In genomic region chr17:72797867-72798266, GRCm38 (mm10) we compare ENCODE assay signal across 9 mouse cellular contexts. TPM values are rescaled to one million over a fixed set of nuclear protein-coding genes. Genes with fewer than 3 reads are reported as not detected.
DNase-seq lines count a peak whose midpoint lies in the region; ATAC-seq and TF ChIP-seq lines count a peak whose summit lies in the region.
"Had no signal": no experiment of that assay in that cellular context is flagged by ENCODE, and none has a peak within 500 bp of the region (broad histone marks: within the 10 kb centered on the region; RNA-seq: fewer than 3 reads in every experiment).

No protein-coding gene starts in this region.

- peak; percentile 52 for DNase-seq in heart, adult 8-10 months (ENCODE audit: low spot score)
- no peak for DNase-seq in heart, adult 11 months
- DNase-seq in CD4-positive helper T cell, adult 2 months (ENCODE audit: low read depth, low spot score), result peak; percentile 45
- DNase-seq in forebrain, embryonic 14.5 days (ENCODE audit: low spot score), result peak; percentile 81
- DNase-seq in gastrocnemius, postnatal 10 days, result no peak

- WGBS in bone marrow, adult 2 months, result 22% methylated on average over 2 of the region's 2 CpGs
- 28% methylated on average over 2 of the region's 2 CpGs for WGBS in forebrain, embryonic 14.5 days
- WGBS in kidney, embryonic 14.5 days, result 14% methylated on average over 2 of the region's 2 CpGs

- no peak overlapping the region for H3K9ac ChIP-seq in forebrain, embryonic 14.5 days (ENCODE audit: low read length)
- H3K9ac ChIP-seq in kidney, embryonic 14.5 days (ENCODE audit: low read depth, low read length), result no peak overlapping the region
- H3K9ac ChIP-seq: limb, embryonic 15.5 days had no signal

- no peak for TF ChIP-seq POLR2A in bone marrow, adult 2 months (IDR thresholded peaks at IDR 0.05; ENCODE audit: borderline replicate concordance, control insufficient read depth, low read depth, low read length)

- H3K27ac ChIP-seq in bone marrow, adult 2 months (ENCODE audit: control insufficient read depth, insufficient read depth, low read depth, low read length, poor library complexity), result no peak overlapping the region
- no peak overlapping the region for H3K27ac ChIP-seq in forebrain, embryonic 14.5 days (ENCODE audit: low read depth, low read length)
- no peak overlapping the region for H3K27ac ChIP-seq in kidney, embryonic 14.5 days (ENCODE audit: low read depth, low read length)
- H3K27ac ChIP-seq: limb, embryonic 15.5 days had no signal

- no peaks in the 10 kb centered on the region for H3K9me3 ChIP-seq in forebrain, embryonic 14.5 days (replicated peaks; ENCODE audit: control insufficient read depth, low read length)
- no peaks in the 10 kb centered on the region for H3K9me3 ChIP-seq in kidney, embryonic 14.5 days (ENCODE audit: control insufficient read depth, low read length)
- H3K9me3 ChIP-seq: limb, embryonic 15.5 days had no signal

- H3K4me1 ChIP-seq in bone marrow, adult 2 months (ENCODE audit: control insufficient read depth, insufficient read depth, low read length), result no peaks in the 10 kb centered on the region; the same call in 1 of the 2 replicates
- H3K4me1 ChIP-seq in forebrain, embryonic 14.5 days (ENCODE audit: control insufficient read depth, insufficient read depth, low read length), result no peaks in the 10 kb centered on the region
- no peaks in the 10 kb centered on the region for H3K4me1 ChIP-seq in kidney, embryonic 14.5 days (ENCODE audit: control insufficient read depth, insufficient read depth, low read length)

- H3K4me3 ChIP-seq in bone marrow, adult 2 months (replicated peaks; ENCODE audit: control insufficient read depth, low read depth, low read length), result no peak overlapping the region
- H3K4me3 ChIP-seq in forebrain, embryonic 14.5 days (ENCODE audit: low read depth, low read length), result no peak overlapping the region
- no peak overlapping the region for H3K4me3 ChIP-seq in kidney, embryonic 14.5 days (ENCODE audit: low read length)
- H3K4me3 ChIP-seq: limb, embryonic 15.5 days had no signal

- peak; percentile 42; the same call in 1 of the 2 replicates for TF ChIP-seq CTCF in bone marrow, adult 2 months (IDR thresholded peaks at IDR 0.05; ENCODE audit: control insufficient read depth, insufficient read depth, low read length)

- no peaks in the 10 kb centered on the region for H3K36me3 ChIP-seq in forebrain, embryonic 14.5 days (ENCODE audit: control insufficient read depth, insufficient read depth, low read length)
- H3K36me3 ChIP-seq in kidney, embryonic 14.5 days (ENCODE audit: control insufficient read depth, insufficient read depth, low read length), result no peaks in the 10 kb centered on the region
- H3K36me3 ChIP-seq: limb, embryonic 15.5 days had no signal

- H3K27me3 ChIP-seq in forebrain, embryonic 14.5 days (replicated peaks; ENCODE audit: control insufficient read depth, insufficient read depth, low read length), result no peaks in the 10 kb centered on the region
- no peaks in the 10 kb centered on the region for H3K27me3 ChIP-seq in kidney, embryonic 14.5 days (ENCODE audit: control insufficient read depth, insufficient read depth, low read length)
- H3K27me3 ChIP-seq: limb, embryonic 15.5 days had no signal

- ATAC-seq in forebrain, embryonic 14.5 days, result peak; percentile 62; the same call in 1 of the 2 replicates
- ATAC-seq in kidney, embryonic 14.5 days (ENCODE audit: low FRiP score, low TSS enrichment), result peak; percentile 57
- peak; percentile 87 for ATAC-seq in megakaryocyte-erythroid progenitor cell, adult 5-6 weeks (replicated peaks; ENCODE audit: low FRiP score, low TSS enrichment, poor library complexity, severe bottlenecking)

- H3K4me2 ChIP-seq in forebrain, embryonic 14.5 days (ENCODE audit: low read length), result no peak overlapping the region
- H3K4me2 ChIP-seq in kidney, embryonic 14.5 days (replicated peaks; ENCODE audit: low read depth, low read length), result no peak overlapping the region
- H3K4me2 ChIP-seq: limb, embryonic 15.5 days had no signal

RNA-seq across cellular contexts. Expression of gene Ypel5, which starts 38.4 kb away (rescaled TPM):
- 10 to 100 TPM; 36.9 to 46.5 (median 44.0) TPM for total RNA-seq in heart, adult 8-10 months (2022)
- polyA plus RNA-seq in bone marrow, adult 2 months (2011; ENCODE audit: insufficient read depth, insufficient read length, low replicate concordance, missing spikeins), result 62.9 and 68.6 TPM in 2 replicates
- 118 and 128 TPM in 2 replicates for polyA plus RNA-seq in forebrain, embryonic 14.5 days (2014; fragmentation: Nextera tagmentation; extraction: Ambion mirVana)
- polyA plus RNA-seq in kidney, embryonic 14.5 days (2014; fragmentation: Nextera tagmentation; extraction: Ambion mirVana), result 42.5 and 43.5 TPM in 2 replicates
- total RNA-seq in megakaryocyte-erythroid progenitor cell, adult 5-6 weeks (2014; fragmentation: Nextera tagmentation), result 6.6 and 13.3 TPM in 2 replicates
- 11.1 and 27.8 TPM in 2 replicates for total RNA-seq in megakaryocyte-erythroid progenitor cell, adult 5-6 weeks (2017)
- 10 to 100 TPM; 30.6 to 32.5 TPM for total RNA-seq in gastrocnemius, postnatal 10 days (2021)

Comparison
In these comparisons a context has a peak if more than half of its experiments do, and no peak if none do; other contexts are left out.
1. DNase-seq: peak in heart, adult 8-10 months (single experiment), CD4-positive helper T cell, adult 2 months (single experiment) and forebrain, embryonic 14.5 days (single experiment); none in heart, adult 11 months (single experiment) and gastrocnemius, postnatal 10 days (single experiment).
2. Peak in every context shown above with its lines, with median percentiles within 50 percentile points of each other: ATAC-seq.